Mouse (Mus musculus) cerebral cortex, adult 2 months (tissue): Measurements from ENCODE around the gene Ndufs7.

Source experiments
- WGBS: fragments of 180-500 bp; shearing (Covaris S2); methylation state at CpG from one replicate; pipeline ENCODE4 v1.1.7; 2018; 5-methylcytosine and 5-hydroxymethylcytosine counted together

Ndufs7 gene

DNA sequence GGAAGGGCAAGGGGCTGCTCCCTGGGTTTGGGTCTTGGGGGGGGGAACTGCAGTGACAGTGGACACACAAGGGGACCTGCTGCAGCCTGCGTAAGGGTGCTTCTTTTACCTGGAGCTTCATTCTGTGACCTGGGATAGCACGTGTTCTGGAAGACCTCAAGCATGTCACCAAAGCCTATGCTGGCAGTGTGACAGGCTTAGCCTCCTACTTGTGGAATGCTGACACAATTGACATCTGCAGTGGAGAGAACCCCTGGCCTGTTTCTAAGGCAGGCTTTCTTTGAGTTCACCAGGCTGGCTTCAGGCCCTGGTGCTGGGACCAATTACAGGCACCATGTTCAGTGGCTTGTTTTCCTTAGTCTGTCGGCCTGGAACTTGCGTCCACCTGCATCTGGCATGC, 45.4 kb downstream of the Ndufs7 start:
- WGBS: 51% methylated on average over 4 of the region's 4 CpGs

DNA sequence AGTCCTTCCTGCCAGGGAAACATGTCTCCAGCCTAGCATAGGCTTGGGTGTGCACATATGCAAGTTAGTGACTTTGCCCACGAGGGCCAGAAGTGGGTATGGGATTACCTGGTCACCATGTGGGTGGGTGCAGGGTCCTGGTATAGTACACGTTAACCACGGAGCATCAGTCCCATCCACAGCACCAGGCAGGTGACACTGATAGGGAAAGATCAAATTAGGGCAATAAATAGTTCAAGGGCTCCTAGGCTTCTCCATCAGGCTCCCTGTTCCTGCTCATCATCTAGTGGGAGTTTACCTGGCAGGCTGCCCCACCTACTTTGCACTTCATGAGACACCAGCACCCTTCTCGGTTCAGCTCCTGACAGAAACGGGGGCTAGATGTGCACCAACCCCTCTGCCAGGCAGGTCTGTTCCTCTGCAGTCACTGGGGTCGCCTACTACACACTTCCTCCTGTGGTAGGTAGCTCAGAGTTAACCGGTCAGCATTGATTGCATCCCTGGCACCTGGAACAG, 45.9 kb downstream of the Ndufs7 start:
- 39% methylated on average over 7 of the region's 7 CpGs for WGBS

DNA sequence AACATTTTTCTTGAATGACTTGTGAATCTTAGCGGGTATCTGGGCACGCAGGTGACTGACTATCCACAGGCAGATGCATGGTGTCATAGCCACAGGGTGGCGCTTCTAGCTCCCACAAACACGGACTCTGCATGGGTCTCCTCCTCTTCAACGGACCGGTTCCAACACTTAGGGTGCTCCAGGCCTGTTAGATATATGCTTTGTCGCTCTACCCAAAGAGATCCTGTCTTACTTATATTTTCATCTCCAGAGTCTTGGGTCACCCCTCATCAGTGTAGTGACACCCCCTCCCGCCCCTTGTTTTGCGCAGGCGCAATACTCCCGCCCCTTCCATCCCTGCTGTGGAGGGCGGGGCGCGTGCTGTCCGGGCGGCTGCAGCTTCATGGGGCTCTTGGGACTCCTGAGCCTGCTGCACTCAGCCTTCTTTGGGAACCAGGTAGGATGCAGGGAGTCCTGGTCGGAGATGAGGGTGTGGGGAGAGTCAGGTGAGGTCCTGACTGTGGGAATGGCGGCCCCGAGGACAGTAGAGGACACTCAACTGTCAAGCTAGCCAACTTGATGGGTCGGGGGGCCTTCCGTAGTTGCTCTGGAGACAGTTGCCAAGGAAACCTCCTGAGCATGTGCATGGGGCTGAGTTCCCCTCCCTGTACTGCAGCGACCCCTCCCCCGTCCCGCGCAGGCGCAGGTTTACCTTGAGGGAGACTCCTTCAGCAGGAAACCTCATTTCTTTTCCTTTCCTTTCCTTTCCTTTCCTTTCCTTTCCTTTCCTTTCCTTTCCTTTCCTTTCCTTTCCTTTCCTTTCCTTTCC, 46.9 kb downstream of the Ndufs7 start, which contains the start of gene Apc2:
Gene Apc2 (plus strand): TSS at position 360 of the 808 bp plus-strand sequence.
- under 1% methylated on average over 26 of the region's 26 CpGs for WGBS

DNA sequence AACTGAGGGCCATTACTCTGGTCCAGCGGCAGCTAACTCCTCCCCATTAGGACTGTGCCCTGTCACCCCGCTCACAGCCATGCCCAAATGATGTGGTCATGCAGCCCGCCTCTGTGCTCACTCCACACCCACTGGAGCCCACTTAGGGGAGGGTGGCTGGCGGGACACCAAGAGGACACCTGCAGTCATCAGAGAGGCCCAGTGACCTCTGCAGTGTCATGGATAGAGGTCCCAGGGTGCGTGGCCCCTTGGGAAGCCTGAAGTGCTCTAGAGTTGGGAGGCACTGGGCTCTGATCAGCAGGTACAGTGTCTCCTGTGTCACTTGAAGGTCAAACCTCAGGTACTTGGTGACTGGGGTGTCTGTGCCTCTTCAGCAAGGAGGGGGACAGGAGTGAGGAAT, 47.9 kb downstream of the Ndufs7 start:
- WGBS: 75% methylated on average over 5 of the region's 5 CpGs

DNA sequence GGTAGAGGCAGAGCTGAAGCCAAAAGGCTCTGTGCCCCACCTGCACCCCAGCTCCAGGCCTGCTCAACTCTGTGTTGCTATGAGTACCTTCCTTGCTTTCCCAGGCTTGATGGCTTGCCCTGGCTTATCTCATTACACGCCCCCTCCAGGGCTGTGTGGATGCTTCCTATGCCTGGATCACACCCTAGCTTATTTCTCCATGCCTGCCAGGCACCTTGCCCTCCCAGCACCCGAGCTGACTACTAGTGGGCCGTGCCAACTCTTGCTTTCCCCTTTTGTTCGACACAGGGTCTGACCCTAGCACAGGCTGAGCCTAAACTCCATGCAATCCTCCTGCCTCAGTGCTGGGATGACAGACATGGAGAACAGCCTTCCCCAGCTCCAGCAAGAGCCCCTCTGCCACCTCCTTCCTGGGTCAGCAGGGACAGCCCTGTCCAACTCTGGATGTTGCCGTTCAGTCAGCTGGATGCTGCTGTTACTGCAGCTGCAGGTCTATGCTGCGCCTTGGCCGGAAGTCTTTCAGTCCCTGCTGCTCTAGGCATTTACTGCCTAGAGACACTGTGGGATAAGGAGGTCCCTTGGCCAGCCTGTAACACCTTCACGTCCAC, 48.7 kb downstream of the Ndufs7 start:
- 37% methylated on average over 8 of the region's 8 CpGs for WGBS

DNA sequence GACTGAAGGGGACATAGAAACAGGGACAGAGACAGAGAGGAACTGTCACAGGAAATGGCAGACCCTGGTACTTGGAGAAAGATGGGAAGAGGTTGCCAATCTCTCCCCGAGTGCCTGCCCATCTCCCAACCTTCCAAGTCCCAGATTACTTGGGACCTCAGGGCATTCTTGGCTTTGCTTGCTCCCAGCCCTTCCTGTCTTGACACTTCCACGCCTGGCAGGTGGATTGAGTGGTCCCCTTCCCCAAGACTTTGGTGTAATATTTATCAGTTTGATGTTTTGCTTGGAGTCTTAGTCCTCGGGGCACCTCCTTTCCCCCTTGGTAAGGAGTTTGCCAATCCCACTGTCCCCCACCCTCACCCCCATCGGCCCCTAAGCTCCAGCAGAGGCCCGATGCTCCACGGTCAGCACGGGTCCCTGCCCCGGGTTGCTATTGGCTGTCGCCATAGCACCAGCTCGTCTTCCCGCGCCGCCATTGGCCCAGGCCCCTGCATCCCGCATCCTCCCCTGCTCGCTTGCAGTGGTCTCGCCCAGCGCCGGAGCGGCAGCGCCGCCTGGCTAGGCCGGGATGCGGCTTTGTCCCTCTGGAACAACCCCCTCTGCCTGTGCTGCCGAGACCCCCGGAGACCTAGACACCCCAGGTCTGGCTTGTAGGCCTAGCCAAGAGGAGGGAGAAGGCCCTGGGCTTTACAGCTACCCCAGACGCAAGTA, 49.8 kb downstream of the Ndufs7 start:
- 4% methylated on average over 26 of the region's 26 CpGs for WGBS

DNA sequence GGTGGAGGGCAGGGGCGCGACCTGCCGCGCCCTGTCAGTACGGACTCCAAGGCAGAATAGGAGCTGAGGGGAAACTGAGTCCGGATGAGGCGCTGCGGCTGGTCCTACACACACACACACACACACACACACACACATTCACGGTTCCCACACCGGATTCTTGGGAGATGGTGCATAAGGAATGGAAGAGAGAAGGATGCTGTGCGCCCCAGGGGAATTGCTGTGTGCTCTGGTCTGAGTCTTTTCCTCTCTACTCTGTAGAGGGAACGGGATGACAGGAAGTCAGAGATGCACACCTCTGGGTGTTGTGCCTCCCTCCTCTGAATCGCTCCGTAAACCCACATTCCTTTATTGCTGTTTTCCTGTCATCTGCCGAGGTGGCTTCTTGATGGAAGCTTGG, 50.4 kb downstream of the Ndufs7 start:
- 4% methylated on average over 15 of the region's 15 CpGs for WGBS

DNA sequence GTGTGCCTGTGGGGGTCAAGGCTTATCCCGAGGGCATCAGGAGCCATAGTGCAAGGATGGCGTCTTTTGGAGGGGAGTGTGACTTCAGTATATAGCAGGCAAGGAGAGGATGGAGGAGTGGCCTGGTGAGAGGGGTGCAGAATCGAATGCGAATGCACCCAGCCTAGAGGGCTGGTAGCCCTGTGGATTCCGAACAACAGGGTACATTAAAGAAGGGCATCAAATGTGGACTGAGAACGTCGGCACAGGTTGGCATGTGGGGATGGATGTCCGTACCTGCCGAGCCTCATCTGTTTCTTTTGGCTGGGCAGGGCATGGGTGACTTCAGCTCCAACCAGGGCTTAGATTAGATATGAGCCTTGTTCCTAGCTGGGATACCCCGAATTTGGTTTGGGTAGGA, 50.9 kb downstream of the Ndufs7 start:
- 35% methylated on average over 10 of the region's 10 CpGs for WGBS

DNA sequence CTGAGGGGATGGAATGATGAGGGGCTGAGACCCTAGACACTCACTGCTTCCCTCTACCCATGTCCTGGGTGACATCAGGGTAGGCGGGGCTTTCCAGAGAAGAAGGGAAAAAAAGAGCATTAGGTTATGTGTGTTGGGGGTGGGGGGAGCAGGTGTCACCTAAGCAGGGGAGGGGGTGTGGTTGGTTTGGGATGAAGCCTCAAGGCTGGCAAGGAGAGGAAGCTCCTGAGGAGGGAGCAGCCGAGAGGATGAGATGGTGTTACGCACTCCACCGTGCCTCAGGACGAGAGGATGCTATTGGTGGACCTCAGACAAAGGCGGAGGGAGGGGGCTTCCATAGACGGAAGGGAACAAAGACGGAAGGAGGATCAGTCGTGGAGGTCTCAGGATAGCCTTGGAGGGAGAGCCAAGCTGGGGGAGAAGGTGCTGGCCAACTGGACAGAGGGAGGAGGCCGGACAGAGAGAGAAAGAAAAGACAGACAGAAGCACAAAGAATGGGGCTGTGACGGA, 51.8 kb downstream of the Ndufs7 start:
- WGBS: 10% methylated on average over 11 of the region's 11 CpGs

DNA sequence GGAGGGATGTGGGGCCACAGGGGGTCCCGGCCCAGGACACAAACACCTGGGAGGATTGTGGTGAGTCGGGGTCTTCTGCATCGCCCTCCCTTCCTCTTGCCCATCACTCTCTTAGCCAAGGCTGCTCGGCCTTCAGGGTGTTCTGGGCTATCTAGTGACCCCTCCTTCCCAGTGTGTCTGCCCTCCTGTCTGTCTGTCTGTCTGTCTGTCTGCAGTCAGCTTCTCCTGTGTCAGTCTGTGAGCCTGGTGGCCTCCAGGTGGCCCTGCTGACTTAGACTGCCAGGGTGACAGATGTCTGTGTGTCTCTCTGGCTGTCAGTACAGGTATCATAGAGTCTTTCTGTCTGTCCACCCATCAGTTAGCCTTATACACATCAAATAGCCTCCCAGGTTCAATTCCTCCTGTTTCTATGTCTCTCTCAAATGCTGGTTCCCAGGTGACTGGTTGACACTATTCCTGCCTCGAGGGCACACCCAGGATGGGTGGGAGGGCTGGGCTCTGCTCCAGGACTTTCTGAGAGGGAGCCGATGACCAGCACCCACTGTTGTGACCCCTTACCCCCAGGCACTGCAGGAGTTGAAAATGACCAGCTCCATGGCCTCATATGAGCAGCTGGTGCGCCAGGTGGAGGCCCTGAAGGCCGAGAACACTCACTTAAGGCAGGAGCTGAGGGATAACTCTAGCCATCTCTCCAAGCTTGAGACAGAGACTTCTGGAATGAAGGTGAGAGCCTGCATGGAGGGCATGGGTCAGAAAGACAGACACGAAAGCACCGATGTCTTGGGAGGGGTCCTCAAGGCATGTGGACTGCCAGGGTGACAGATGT, 52.5 kb downstream of the Ndufs7 start:
- WGBS: 48% methylated on average over 9 of the region's 10 CpGs

DNA sequence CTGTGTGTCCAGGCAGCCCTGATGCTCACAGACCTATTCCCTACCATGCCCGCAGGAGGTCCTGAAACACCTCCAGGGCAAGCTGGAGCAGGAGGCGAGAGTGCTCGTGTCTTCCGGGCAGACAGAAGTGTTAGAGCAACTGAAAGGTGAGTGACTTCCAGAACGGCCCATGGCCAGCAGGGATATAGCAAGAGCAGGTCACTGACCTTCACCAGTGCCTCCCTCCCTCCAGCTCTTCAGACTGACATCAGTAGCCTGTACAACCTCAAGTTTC, 53.1 kb downstream of the Ndufs7 start:
- WGBS: 49% methylated on average over 5 of the region's 5 CpGs

DNA sequence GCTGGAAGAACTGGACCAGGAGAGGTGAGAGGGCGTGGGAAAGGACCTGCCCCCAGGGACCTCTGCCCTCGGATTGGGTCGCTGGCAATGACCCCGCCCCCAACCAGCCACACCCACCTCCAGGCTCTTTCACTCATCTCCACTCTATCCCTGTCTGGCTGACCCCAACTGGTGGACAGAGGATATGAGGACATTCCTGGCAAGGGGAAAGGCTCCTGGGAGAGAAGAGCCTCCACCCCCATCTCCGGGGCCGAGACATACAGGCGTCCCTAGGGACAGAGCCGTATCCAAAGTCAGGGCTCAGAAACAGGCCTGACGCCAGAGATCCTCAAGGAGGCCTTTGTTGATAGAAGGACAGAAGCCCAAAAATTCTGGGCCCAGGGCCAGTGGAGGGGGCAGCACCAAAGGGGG, 53.6 kb downstream of the Ndufs7 start:
- WGBS: 10% methylated on average over 9 of the region's 9 CpGs

DNA sequence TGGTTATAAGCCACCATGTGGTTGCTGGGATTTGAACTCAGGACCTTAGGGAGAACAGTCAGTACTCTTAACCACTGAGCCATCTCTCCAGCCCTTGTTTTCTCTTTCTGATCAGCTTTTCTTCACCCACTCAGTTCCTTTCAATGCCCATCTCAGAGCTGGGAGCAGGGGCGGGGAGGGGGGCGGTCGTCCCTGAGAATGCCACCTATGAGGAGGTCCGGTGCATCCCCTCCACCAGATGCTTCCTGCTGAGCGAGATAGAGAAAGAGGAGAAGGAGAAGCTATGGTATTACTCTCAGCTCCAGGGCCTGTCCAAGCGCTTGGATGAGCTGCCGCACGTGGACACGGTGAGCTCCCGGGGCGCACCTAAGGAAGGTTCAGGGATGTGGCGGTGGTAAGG, 55.5 kb downstream of the Ndufs7 start:
- WGBS: 55% methylated on average over 12 of the region's 12 CpGs

DNA sequence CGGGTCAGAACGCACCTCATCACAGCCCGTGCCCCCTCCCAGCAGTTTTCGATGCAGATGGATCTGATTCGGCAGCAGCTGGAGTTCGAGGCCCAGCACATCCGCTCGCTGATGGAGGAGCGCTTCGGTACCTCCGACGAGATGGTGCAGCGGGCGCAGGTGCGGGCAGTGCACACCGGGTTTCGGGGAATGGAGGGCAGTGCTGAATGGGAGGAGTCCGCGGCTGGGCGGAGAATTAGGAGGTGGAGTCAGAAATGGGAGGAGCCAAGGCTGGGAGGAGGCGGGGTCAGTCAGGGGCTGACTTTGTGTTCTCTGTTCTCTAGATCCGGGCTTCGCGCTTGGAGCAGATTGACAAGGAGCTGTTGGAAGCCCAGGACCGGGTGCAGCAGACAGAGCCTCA, 55.9 kb downstream of the Ndufs7 start:
- WGBS: 43% methylated on average over 25 of the region's 25 CpGs
